Mouse (Mus musculus) layer of hippocampus, postnatal 36 days (tissue): ENCODE results near the gene Cirbp. TPM values are rescaled to one million over a fixed set of nuclear protein-coding genes. Genes with fewer than 3 reads are reported as not detected.

ENCODE experiments used
- DNase-seq, 2 experiments: peaks; one replicate each; pipeline ENCODE4 v3.0.0; 2022
- total RNA-seq, 2 experiments: library from RNA; stranded (reverse); gene quantifications; 2 replicates each; pipeline ENCODE4 v1.2.3; 2021

Gene Cirbp
- total RNA-seq, 2 experiments from 2014 or later = 58.5 to 63.4 TPM

DNA sequence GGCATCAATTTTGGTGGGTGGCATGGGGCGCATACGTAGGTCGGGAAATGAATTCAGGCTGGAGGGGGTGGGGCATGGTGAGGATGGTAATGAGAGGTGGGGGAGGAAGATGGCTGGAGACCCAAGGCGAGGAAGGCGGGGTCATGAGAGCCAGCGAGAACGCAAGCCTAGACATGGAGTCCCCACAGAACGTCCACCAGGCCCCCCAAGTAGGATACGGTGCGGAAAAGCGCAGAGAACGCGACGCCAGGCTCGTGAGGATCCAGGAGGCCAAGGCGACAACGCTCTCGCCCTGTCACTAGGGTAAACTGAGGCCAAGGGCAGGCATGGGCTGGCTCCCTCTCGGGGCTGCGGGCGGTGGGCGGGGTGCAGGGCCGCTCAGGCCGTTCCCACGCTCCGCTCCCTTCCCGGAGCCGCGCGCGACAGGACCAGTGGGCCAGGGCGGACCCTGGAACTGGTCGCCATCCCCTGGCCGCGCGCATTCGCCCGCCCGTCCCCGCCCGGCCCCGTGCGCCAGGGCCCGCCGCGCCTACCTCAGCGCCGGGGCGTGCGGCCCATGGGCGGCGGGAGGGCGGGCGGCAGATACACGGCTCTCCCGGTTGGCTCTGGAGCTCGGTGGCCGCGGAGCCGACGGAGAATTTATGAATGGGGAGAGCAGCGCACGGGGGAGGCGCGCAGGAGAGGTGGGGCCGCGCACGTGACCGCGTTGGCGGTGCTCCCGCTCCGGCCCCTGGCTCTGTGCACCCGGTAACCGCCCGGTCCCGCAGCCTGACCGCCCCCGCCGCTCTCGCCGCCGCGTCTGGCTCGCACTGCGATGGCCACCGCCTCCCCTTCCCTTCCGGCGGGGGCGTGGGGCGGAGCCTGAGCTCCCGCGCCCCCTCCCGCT, 27.0 kb upstream of the Cirbp start, which contains the start of gene Atp5d:
Gene Atp5d, plus strand, starts transcription at position 80 of the 886 bp plus-strand sequence.
- DNase-seq = peak; percentile 75 to 77

DNA sequence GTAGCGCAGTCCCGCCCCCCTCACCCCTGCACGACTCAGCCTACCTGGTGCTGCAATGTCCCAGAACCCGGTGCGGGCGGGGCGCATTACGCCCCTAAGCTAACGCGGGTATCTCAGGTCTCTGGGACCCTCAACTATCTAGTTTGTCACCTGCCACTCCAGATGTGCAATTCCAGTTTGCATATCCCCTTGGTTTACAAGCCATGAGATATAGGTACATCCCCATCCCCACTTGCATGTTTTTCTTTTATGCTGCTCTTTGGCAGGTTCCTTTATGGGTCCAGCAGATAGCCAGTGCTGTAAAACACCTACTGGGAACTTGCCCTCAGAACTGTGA, 26.4 kb upstream of the Cirbp start:
- no peak for DNase-seq

DNA sequence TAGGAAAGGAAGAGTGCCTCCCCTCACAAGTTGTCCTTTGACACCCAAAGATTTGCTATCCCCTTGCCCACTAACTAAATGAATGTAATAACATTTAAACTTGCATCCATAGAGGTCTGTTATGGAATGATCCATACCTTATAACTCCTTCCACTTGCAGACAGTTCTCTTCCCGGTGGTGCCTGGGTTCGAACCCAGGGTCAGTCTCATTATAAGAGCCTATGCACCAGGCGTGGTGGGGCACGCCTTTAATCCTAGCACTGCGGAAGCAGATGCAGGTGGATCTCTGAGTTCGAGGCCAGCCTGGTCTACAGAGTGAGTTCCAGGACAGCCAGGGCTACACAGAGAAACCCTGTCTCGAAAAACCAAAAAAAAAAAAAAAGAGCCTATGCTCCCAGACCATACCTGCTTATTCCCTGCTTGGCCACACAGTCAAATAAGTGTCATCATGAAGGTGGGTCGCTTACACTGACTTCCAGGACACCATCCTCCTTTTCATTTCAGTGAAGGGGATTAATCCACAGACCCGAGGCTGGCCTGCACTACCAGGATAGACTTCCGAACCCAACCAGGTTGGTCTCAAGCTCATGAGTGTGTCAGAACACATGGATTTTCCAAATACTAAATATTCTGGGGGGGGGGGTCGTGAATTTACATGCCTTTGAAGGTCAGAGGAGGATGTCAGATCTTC, 25.7 kb upstream of the Cirbp start:
- peak in 1 of 2 experiments; percentile 0 for DNase-seq

GRCm38 (mm10) chr10:80140666-80141035, 25.1 kb upstream of the Cirbp start, which contains the start of gene Cbarp:
Gene Cbarp, minus strand, starts transcription at chr10:80140835.
- DNase-seq = no peak

- DNase-seq = peak; percentile 97 to 98
Observed at GRCm38 (mm10) chr10:80141243-80141642, 24.5 kb upstream of the Cirbp start.

GRCm38 (mm10) chr10:80141786-80142529, 23.8 kb upstream of the Cirbp start:
- peak; percentile 92 to 93 for DNase-seq

- DNase-seq = no peak
Observed at GRCm38 (mm10) chr10:80142530-80142925, 23.3 kb upstream of the Cirbp start.

GRCm38 (mm10) chr10:80143664-80144063, 22.1 kb upstream of the Cirbp start:
- no peak for DNase-seq

GRCm38 (mm10) chr10:80144159-80144558, 21.6 kb upstream of the Cirbp start:
- DNase-seq = no peak

GRCm38 (mm10) chr10:80144864-80145838, 20.6 kb upstream of the Cirbp start:
- DNase-seq = peak; percentile 71 to 72

DNA sequence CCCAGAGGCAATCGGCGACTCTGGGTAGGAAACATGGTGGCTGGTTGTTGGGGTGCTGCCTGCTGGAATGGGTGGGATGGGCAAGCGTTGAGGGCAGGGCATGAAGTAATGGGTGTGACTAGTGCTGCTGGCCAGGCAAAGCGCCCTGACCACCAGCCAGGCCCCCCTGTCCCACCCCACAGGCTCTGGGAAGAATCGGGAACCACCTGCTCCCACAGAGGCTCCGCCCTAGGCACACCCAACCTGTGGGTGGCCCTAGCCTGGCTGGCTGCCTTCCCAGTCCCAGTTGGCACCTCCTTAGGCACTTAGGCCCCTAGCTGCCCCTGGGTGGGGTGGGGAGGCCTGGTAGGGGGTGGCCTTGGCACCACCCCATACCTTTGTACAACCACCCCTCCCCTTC, 19.9 kb upstream of the Cirbp start:
- no peak for DNase-seq

GRCm38 (mm10) chr10:80146568-80147011, 19.2 kb upstream of the Cirbp start:
- DNase-seq = no peak

DNA sequence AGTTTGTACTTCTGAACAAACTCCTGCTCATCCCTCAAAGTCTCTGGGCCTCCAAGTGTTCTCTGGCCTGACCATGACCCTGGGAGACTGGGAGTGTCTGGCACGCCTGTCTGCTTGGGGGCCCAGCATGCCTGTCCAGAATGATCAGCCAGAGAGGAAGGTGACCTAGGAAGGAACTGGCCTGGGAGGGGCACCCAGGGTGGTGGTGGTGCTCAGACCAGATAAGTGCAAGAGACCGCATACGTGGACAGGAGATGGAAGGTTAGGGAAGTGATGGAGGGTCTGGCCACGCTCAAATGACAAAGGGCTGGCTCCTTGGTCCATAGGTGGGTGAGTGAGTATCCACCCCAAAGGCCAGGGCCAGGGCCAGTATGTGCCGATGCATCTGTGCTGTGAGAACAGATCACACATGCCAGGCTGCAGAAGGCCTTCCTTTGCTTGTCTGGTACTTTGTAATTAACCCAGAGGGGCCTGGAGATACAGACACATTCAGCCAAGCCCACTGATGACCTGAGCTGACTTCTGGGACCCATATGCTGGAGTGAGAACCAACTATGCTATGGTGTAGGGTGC, 18.6 kb upstream of the Cirbp start:
- no peak for DNase-seq

- DNase-seq = no peak
Observed at GRCm38 (mm10) chr10:80147719-80148601, 17.8 kb upstream of the Cirbp start, which contains the start of gene Midn. Gene Midn, plus strand, starts transcription at chr10:80148272.

DNA sequence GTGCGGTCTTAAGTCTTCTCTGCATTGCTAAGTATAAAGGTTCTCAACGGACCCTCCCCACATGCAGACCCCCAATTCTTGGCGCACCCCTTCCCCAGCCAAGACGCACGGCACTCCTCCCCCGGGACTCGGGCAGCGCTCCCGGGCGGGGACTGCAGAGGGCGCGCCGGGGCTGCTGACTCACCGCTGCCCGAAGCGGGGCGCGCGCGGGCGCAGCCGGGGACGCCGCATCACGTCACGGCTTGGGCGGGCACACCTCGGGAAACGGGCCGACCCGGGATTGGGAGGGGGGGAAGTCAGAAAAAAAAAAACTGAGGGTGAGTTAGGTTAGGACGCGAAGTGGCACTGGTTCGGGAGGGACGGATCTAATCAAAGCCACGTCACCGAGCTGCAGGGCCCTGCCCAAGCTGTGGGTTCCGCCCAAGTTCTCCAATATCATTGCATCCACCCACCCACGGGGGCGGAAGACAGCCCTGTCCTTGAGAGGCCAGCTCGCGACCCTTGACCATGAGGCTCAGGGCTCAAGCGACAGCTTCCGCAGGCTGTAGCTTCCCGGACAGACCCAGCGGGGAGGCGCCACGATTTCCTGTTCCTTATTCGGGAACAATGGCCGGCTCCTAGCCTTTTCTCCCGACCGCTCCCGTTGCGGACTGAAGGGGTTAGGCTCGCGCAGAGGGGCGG, 17.0 kb upstream of the Cirbp start:
- peak; percentile 93 to 94 for DNase-seq

DNA sequence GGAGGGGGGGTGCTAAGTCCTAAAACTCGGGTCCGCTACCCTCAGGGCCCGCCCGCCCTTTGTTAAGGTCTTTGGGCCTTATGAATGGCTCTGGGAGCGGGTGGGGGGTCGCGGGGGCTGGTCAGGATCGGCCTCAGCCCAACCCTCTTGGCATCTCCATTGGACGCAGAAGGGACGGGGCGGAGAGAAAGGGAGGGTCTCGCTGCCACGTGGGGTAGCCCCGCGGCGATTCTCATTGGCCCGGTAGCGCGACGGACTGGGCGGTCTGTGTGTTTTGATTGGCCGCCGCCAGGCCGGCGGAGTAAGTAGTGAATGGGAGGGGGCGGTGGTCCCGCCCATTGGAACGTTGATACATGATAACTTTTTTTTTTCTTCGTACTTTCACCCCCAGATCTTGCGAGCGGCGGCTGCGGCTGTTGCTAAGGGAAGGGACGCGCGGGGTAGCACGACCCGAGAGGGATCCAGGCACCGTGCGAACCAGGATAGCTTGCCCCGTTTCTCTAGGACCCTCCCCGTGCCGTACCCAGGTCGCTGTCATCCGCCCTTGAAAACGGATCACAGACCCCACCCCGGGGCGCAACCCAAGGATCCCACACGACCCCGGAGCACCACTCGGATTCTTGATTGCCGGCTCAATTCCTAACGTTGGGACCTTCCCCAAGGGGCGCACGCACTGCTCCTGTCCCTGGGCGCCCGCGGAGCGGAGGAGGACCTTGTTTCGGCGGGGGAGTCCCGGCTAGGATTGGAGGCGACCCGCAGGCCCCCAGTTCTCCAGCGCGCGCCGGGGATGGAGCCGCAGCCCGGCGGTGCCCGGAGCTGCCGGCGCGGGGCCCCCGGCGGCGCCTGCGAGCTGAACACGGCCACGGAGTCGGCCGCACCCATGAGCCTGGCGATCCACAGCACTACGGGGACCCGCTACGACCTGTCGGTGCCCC, 16.2 kb upstream of the Cirbp start:
- DNase-seq = peak; percentile 97 to 98

GRCm38 (mm10) chr10:80150226-80151210, 15.3 kb upstream of the Cirbp start:
- DNase-seq = no peak
